Mouse (Mus musculus) cerebellum, adult 18-20 months (tissue): ENCODE results near the gene Sox12.
"Not testable (repeated sequence)": the region's sequence is repeated elsewhere in the genome, so short reads cannot be mapped to it uniquely, and the experiment has no call there.

ENCODE experiments used
- DNase-seq, 2 experiments: peaks; one replicate each; pipeline ENCODE4 v3.0.0; 2021

Sox12 gene

GRCm38 (mm10) chr2:152399122-152399542, 1.3 kb upstream of the Sox12 start:
- peak in 1 of 2 experiments; percentile 26 for DNase-seq

DNA sequence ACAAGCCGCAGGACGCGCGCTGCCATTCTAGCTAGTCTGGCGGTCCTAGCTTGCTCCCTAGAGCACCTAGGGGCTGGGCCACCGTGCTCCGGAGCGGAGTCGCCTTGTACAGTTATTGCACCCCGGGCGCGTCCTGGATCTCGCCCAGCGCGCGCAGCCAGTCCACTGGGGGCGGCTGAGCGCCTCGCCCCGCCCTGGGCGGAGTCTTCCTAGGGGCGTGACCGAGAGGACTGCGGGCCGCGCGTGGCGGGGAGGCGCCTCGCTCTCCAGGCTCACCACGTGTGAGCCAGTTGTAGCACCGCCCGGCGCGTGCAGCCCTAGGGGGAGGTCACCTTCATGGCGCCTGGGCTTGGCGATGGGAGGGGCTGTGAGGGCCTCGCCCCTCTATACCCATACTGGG, 828 bp upstream of the Sox12 start:
- DNase-seq, result peak; percentile 86

DNA sequence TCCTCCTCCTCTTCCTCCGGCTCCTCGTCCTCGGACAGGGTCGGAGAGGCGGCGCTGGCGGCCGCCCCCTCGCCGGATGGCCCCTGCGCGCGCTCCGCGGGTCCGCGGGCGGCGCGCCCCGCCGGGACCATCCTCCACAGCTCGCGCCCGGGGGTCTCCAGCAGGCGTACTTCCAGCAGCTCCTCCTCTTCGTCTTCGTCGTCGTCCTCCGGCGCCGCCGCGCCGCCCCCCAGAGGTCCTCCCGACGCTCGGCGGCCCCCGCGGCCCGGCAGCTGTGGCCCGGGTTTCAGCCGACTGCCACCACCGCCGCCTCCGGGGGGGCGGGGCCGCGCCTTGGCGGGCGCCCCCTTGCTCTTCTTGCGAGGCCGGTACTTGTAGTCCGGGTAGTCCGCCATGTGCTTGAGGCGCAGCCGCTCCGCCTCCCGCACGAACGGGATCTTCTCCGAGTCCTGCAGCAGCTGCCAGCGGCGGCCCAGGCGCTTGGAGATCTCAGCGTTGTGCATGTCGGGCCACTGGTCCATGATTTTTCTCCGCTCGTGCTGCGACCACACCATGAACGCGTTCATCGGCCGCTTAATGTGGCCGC, 766 bp downstream of the Sox12 start:
- peak; percentile 51 to 66 for DNase-seq

DNA sequence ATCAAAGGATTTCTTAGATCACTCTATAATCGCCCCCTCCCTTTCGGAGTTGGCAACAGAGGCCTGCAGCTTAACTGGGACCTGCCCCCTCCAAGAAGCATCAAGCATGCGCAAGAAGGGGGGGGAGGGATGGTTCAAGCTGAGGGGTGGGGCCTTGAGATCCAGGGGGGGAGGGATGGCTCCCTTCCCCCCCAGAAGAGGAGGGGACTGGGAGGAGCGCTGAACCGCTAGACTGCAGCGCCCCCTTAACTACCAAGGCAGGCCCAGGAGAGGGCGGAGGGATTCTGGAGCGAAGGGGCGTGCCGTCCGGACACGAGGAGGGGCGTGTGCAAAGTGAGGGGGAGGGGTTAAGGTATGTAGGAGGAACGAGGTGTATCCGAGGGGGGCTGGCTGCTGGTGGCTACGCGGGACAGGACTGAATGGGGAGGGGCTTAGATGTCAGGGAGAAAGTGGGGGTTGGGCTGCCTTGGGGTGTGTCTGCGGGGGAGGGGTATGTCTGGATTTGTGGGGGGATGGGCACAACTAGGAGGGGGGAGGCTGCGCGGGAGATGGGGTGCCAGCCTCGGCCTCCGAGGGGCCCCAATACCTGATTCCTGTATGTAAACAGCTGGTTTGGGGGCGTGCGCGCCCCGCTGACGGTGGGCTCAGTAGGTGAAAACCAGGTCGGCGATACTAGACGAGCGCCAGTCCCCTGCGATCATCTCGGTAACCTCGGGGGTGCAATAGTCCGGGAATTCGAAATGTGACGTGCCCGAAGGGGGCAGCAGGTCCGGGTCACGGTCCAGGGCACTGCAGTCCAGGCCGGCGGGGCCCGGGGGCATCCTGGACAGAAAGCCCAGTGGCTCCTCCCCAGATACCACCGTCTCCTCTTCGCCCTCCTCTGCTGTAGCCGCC, 1.5 kb downstream of the Sox12 start:
- DNase-seq, result peak; percentile 42 to 58

DNA sequence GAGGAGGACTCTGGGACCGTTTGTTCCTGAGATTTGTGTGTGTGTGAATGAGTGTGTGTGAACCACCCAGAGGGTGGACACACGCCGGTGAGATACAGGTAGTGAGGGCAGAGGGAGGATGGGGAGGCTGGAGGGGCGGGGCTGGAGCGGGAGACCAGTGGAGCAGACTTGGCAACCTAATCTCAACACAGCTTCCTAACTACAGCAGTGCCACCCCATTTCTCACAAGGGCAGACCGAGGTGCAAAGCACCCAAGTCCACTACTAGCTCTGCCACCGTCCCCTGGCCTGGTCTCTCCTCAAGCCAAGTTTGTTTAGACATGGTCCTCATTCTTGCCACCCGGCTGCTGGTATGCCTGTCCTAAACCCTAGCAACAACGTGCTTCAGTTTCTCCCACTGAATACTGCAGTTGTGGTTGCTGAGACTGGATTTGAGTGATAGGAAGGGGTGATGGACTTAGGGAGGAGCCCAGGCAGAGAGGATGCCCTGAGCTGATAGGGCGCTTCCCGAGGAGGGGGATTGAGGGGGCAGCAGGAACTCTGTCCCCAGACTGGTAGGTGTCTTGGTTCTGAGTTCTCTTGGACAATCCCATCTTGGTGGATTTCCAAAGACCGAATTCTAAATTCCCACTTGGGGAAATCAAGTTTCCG, 2.5 kb downstream of the Sox12 start:
- no peak for DNase-seq

DNA sequence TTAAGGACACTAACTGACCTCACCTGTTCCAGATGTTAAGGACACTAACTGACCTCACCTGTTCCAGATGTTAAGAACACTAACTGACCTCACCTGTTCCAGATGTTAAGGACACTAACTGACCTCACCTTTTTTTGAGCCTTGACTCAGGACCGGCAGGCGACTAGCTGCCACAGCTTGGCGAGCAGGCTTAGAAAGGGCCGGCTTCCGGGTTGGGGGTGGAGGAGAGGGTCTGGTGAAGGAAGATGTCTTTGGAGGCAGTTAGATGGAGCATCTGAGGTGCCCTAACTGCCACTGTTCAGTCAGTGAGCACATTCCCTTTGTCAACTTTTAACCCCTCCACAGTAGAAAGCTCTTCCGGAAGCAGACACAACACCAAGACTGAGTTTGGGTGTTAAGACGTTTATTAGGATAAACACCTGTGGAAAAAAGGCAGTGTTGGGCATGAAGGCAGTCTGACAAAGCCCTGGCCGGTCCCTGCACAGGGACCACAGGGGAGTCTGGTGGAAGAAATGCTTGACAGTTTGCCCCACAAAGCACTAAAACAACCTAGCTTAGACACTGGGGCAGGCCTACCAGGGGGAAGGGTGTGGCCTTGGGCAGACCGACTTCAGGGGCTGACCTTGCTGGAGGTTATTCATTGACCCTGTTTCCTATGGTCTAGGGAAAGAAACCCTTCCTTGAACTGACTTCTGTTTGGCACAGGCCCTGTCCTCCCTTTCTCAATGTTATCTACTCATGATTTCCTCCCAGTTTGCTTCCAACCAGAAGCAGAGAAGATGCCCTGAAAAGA, 4.4 kb downstream of the Sox12 start:
- no peak for DNase-seq

- peak; percentile 57 to 61 for DNase-seq
Measured at GRCm38 (mm10) chr2:152392786-152393185, 5.1 kb downstream of the Sox12 start.

- no peak for DNase-seq
Measured at GRCm38 (mm10) chr2:152384191-152384590, 13.7 kb downstream of the Sox12 start.

DNA sequence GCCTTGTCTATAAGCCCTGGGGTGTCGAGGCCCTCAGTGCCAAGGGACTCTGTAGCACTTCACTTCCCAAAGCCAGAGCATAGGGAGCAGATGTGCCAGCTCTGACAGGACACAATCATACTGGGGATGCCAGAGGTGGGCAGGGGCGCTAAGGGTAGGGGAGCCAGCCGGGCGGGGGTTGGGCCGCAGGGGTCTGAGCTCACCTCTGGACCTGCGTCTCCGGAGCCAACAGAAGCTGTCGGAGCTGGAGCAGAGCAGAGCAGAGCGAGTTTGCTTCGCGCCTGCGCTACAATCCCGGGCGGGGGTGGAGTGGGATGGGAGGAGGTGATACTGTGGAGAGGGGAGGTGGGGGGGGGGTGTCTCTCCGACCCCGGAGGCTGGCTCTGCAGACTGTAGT, 21.5 kb downstream of the Sox12 start, which contains the start of gene Nrsn2:
Gene Nrsn2 (minus strand): TSS at position 294 of the 397 bp plus-strand sequence.
- no peak for DNase-seq

GRCm38 (mm10) chr2:152375652-152376344, 22.1 kb downstream of the Sox12 start:
- no peak for DNase-seq

DNA sequence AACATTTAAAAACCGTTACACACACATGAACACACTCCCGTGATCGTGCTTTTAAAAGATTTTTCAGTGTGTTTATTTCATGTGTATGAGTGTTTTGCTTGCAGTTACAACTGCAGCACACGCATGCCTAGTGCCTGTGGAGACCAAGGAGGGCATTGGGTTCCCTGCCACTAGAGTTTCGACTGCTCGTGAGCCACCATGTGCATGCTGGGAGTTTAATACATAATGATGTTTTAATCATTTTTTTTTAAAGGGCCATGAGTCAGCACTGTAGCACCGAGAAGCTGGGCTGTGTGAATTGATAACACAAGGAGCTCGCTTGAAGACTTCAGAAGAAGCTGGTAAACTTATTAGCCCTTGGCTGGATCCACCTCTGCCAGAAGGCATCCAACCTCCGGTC, 24.3 kb downstream of the Sox12 start:
- no peak for DNase-seq

DNA sequence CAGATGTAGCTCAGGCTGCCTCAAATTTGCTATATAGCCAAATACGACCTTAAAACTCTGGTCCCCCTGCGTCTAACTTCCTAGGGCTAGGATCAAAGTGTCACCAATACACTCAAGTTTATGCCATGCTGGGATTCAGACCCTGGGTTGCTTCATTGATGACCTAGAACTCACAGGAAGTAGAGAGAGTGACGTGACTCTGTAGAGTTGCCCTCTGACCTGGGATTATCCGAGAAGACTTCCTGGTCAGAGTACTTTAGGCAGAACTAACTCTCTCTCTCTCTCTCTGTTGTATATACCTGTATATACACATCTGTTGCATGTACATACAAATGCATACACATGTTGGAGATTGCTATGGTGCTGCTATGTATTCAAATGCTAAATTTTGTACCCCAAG, 25.2 kb downstream of the Sox12 start:
- DNase-seq, result no peak

DNA sequence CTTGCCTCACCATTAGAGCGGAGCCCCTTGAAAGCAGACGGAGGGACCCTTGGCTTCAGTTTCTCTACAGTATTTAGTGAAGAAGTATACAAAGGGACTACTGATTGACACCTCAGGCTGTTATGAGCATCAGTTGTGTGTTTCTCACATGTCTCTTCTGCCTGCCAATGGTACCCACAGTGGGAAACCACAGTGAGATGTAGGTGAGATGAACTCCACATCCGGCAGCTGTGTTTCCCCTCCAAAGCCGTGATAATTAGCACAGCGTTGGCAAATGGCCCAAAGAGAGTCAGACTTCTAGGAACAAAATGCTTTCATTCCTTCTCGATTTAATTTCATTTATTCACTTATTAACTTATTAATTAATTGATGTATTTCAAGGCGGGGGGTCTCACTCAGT, 25.8 kb downstream of the Sox12 start:
- no peak for DNase-seq

- DNase-seq, result peak; percentile 48 to 62
Measured at GRCm38 (mm10) chr2:152368532-152369140, 29.2 kb downstream of the Sox12 start.

- no peak for DNase-seq
Measured at GRCm38 (mm10) chr2:152367917-152368316, 29.9 kb downstream of the Sox12 start.

GRCm38 (mm10) chr2:152363245-152364147, 34.4 kb downstream of the Sox12 start:
- DNase-seq, result peak; percentile 70 to 72

- no peak for DNase-seq
Measured at GRCm38 (mm10) chr2:152361193-152361592, 36.7 kb downstream of the Sox12 start.

GRCm38 (mm10) chr2:152360271-152360775, 37.5 kb downstream of the Sox12 start:
- DNase-seq, result no peak

DNA sequence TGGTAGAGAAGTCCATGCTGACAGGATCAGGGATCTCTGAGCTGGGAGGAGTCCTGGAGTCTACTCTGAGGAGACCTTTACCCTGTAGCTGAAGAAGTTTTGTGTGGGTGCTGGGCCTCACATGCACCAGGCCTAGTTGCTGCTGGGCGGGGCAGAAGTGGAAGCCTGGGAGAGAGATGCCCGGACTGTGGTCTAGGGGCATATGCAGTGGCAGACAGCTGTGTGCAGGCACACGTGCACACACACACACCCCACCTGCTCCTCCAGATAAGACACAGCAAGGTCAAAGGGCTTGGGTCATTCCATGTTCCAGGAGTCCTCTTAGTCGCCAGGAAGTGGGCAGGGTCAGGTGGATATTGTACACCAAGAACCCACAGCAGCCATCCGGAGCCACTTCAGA, 38.2 kb downstream of the Sox12 start:
- no peak for DNase-seq

DNA sequence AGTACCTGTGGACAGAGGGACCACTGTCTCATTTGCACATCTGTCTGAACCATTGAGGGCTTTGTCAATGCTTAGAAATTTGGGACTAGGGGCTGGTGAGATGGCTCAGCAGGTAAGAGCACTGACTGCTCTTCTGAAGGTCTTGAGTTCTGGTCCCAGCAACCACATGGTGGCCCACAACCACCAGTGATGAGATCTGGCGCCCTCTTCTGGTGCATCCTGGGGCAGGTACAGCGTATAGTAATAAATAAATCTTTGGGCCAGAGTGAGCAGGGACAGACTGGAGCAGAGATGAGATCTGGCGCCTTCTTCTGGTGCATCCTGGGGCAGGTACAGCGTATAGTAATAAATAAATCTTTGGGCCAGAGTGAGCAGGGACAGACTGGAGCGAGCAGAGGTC, 38.9 kb downstream of the Sox12 start:
- DNase-seq, result not testable (repeated sequence)
